Mouse (Mus musculus): ENCODE measurements around the gene Rgs6. TPM values are rescaled to one million over a fixed set of nuclear protein-coding genes. Genes with fewer than 3 reads are reported as not detected.

Rgs6 gene
- total and polyA plus RNA-seq, 2 experiments = 0.09 TPM; not detected in 1

- no peaks in the 10 kb centered on the region for H3K79me2 ChIP-seq (ENCODE audit: control insufficient read depth, insufficient read depth, low read length)
- no peaks in the 10 kb centered on the region for H3K27me3 ChIP-seq (ENCODE audit: control insufficient read depth, insufficient read depth, low read length)
- no peak for DNase-seq (ENCODE audit: extremely low read depth, low read depth, low spot score)
- TF ChIP-seq POLR2A (IDR thresholded peaks at IDR 0.05; ENCODE audit: extremely low read depth, insufficient read depth, low read length) (no peak), CTCF (IDR thresholded peaks at IDR 0.05; ENCODE audit: low read depth, low read length) (no peak)
- H3K4me3 ChIP-seq (ENCODE audit: insufficient read depth, low read depth, low read length) = no peak overlapping the region
- WGBS = 98% methylated on average over 3 of the region's 3 CpGs
- H3K36me3 ChIP-seq (ENCODE audit: control insufficient read depth, insufficient read depth, low read length) = no peaks in the 10 kb centered on the region
- no peak overlapping the region for H3K9ac ChIP-seq (ENCODE audit: low read depth, low read length)
- no peaks in the 10 kb centered on the region for H3K4me1 ChIP-seq (ENCODE audit: control insufficient read depth, insufficient read depth, low read length)
- no peak overlapping the region for H3K27ac ChIP-seq (replicated peaks; ENCODE audit: insufficient read depth, low read depth, low read length)
Observed at GRCm38 (mm10) chr12:82810631-82811030, 222.5 kb downstream of the Rgs6 start.

- H3K4me3 ChIP-seq (ENCODE audit: insufficient read depth, low read depth, low read length) = no peak overlapping the region
- no peaks in the 10 kb centered on the region for H3K79me2 ChIP-seq (ENCODE audit: control insufficient read depth, insufficient read depth, low read length)
- no peak overlapping the region for H3K27ac ChIP-seq (replicated peaks; ENCODE audit: insufficient read depth, low read depth, low read length)
- H3K9ac ChIP-seq (ENCODE audit: low read depth, low read length) = no peak overlapping the region
- no peaks in the 10 kb centered on the region for H3K36me3 ChIP-seq (ENCODE audit: control insufficient read depth, insufficient read depth, low read length)
- no peaks in the 10 kb centered on the region for H3K27me3 ChIP-seq (ENCODE audit: control insufficient read depth, insufficient read depth, low read length)
- TF ChIP-seq CTCF (IDR thresholded peaks at IDR 0.05; ENCODE audit: low read depth, low read length) (no peak), POLR2A (IDR thresholded peaks at IDR 0.05; ENCODE audit: extremely low read depth, insufficient read depth, low read length) (no peak)
- 88% methylated on average over 2 of the region's 2 CpGs for WGBS
- DNase-seq (ENCODE audit: extremely low read depth, low read depth, low spot score) = no peak
- no peaks in the 10 kb centered on the region for H3K4me1 ChIP-seq (ENCODE audit: control insufficient read depth, insufficient read depth, low read length)
Observed at GRCm38 (mm10) chr12:82815982-82816381, 227.9 kb downstream of the Rgs6 start.

- Histone ChIP-seq H3K36me3 (ENCODE audit: control insufficient read depth, insufficient read depth, low read length) (no peaks in the 10 kb centered on the region), H3K4me1 (ENCODE audit: control insufficient read depth, insufficient read depth, low read length) (no peaks in the 10 kb centered on the region), H3K27me3 (ENCODE audit: control insufficient read depth, insufficient read depth, low read length) (no peaks in the 10 kb centered on the region), H3K79me2 (ENCODE audit: control insufficient read depth, insufficient read depth, low read length) (no peaks in the 10 kb centered on the region), H3K4me3 (ENCODE audit: insufficient read depth, low read depth, low read length) (no peak overlapping the region), H3K9ac (ENCODE audit: low read depth, low read length) (no peak overlapping the region), H3K27ac (replicated peaks; ENCODE audit: insufficient read depth, low read depth, low read length) (no peak overlapping the region)
- no peak for DNase-seq (ENCODE audit: extremely low read depth, low read depth, low spot score)
- TF ChIP-seq POLR2A (IDR thresholded peaks at IDR 0.05; ENCODE audit: extremely low read depth, insufficient read depth, low read length) (no peak), CTCF (IDR thresholded peaks at IDR 0.05; ENCODE audit: low read depth, low read length) (no peak)
- 66% methylated on average over 6 of the region's 6 CpGs for WGBS
Observed at GRCm38 (mm10) chr12:82819328-82819727, 231.2 kb downstream of the Rgs6 start.

- Histone ChIP-seq H3K4me1 (ENCODE audit: control insufficient read depth, insufficient read depth, low read length) (no peaks in the 10 kb centered on the region), H3K4me3 (ENCODE audit: insufficient read depth, low read depth, low read length) (no peak overlapping the region), H3K9ac (ENCODE audit: low read depth, low read length) (no peak overlapping the region), H3K27ac (replicated peaks; ENCODE audit: insufficient read depth, low read depth, low read length) (no peak overlapping the region), H3K27me3 (ENCODE audit: control insufficient read depth, insufficient read depth, low read length) (no peaks in the 10 kb centered on the region), H3K36me3 (ENCODE audit: control insufficient read depth, insufficient read depth, low read length) (no peaks in the 10 kb centered on the region), H3K79me2 (ENCODE audit: control insufficient read depth, insufficient read depth, low read length) (no peaks in the 10 kb centered on the region)
- WGBS = 83% methylated on average over 6 of the region's 6 CpGs
- DNase-seq (ENCODE audit: extremely low read depth, low read depth, low spot score) = peak; percentile 3
- no peak for TF ChIP-seq POLR2A (IDR thresholded peaks at IDR 0.05; ENCODE audit: extremely low read depth, insufficient read depth, low read length)
- no peak for TF ChIP-seq CTCF (IDR thresholded peaks at IDR 0.05; ENCODE audit: low read depth, low read length)
Observed at GRCm38 (mm10) chr12:82819991-82820390, 231.9 kb downstream of the Rgs6 start.

- Histone ChIP-seq H3K27ac (replicated peaks; ENCODE audit: insufficient read depth, low read depth, low read length) (no peak overlapping the region), H3K36me3 (ENCODE audit: control insufficient read depth, insufficient read depth, low read length) (no peaks in the 10 kb centered on the region), H3K4me1 (ENCODE audit: control insufficient read depth, insufficient read depth, low read length) (no peaks in the 10 kb centered on the region), H3K27me3 (ENCODE audit: control insufficient read depth, insufficient read depth, low read length) (no peaks in the 10 kb centered on the region), H3K4me3 (ENCODE audit: insufficient read depth, low read depth, low read length) (no peak overlapping the region), H3K79me2 (ENCODE audit: control insufficient read depth, insufficient read depth, low read length) (no peaks in the 10 kb centered on the region), H3K9ac (ENCODE audit: low read depth, low read length) (no peak overlapping the region)
- TF ChIP-seq CTCF (IDR thresholded peaks at IDR 0.05; ENCODE audit: low read depth, low read length) (no peak), POLR2A (IDR thresholded peaks at IDR 0.05; ENCODE audit: extremely low read depth, insufficient read depth, low read length) (no peak)
- DNase-seq (ENCODE audit: extremely low read depth, low read depth, low spot score) = no peak
- 86% methylated on average over 3 of the region's 3 CpGs for WGBS
Observed at GRCm38 (mm10) chr12:82822821-82823620, 234.9 kb downstream of the Rgs6 start.

- no peak for DNase-seq (ENCODE audit: extremely low read depth, low read depth, low spot score)
- TF ChIP-seq CTCF (IDR thresholded peaks at IDR 0.05; ENCODE audit: low read depth, low read length) (no peak), POLR2A (IDR thresholded peaks at IDR 0.05; ENCODE audit: extremely low read depth, insufficient read depth, low read length) (no peak)
- no peak overlapping the region for H3K9ac ChIP-seq (ENCODE audit: low read depth, low read length)
- 84% methylated on average over 8 of the region's 8 CpGs for WGBS
- no peak overlapping the region for H3K27ac ChIP-seq (replicated peaks; ENCODE audit: insufficient read depth, low read depth, low read length)
- H3K4me3 ChIP-seq (ENCODE audit: insufficient read depth, low read depth, low read length) = no peak overlapping the region
- no peaks in the 10 kb centered on the region for H3K4me1 ChIP-seq (ENCODE audit: control insufficient read depth, insufficient read depth, low read length)
- H3K36me3 ChIP-seq (ENCODE audit: control insufficient read depth, insufficient read depth, low read length) = no peaks in the 10 kb centered on the region
- H3K79me2 ChIP-seq (ENCODE audit: control insufficient read depth, insufficient read depth, low read length) = no peaks in the 10 kb centered on the region
- no peaks in the 10 kb centered on the region for H3K27me3 ChIP-seq (ENCODE audit: control insufficient read depth, insufficient read depth, low read length)
Observed at GRCm38 (mm10) chr12:82830333-82830732, 242.2 kb downstream of the Rgs6 start.
